Mouse (Mus musculus): ENCODE results near the gene Spaca9. TPM values are rescaled to one million over a fixed set of nuclear protein-coding genes. Genes with fewer than 3 reads are reported as not detected.

Gene Spaca9
- polyA plus RNA-seq, 1 experiment from 2014 or later, result 2.7 TPM

DNA sequence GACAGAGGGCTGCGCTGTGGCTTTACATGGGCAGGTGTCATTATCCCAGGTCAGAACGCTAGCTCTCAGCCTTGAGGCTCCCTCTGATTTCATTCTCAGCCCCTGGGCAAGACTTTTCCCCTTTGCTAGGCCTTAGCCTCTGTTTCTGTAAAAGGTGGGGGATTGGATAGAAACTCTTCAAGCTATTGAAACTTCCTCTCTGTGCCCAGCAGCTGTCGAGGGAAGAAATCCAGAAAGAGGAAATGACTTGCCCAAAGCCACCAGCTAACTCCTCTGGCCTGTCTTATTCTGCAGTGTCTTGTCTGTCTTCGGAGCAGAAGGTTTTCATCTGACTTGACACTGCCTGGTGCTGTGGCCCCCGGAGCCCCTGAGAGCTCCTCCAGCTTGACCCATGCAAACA, 961 bp downstream of the Spaca9 start:
- no peak for ATAC-seq (ENCODE audit: insufficient number of reproducible peaks, insufficient read depth, low FRiP score, low read depth)
- Histone ChIP-seq H3K27me3 (ENCODE audit: control insufficient read depth, insufficient read depth, low read length) (no peaks in the 10 kb centered on the region), H3K4me3 (ENCODE audit: control insufficient read depth in 1 of 2, insufficient read depth in 1 of 2, low read depth in 1 of 2, low read length in 2 of 2) (no peak overlapping the region), H3K4me2 (ENCODE audit: low read length) (no peak overlapping the region), H3K9me3 (ENCODE audit: control insufficient read depth, low read length) (no peaks in the 10 kb centered on the region), H3K4me1 (ENCODE audit: control insufficient read depth in 2 of 2, insufficient read depth in 2 of 2, low read length in 2 of 2) (peaks cover 4 to 9% of the 10 kb centered on the region in 2 experiments; a peak in 2 of 4 replicates), H3K9ac (ENCODE audit: low read length) (no peak overlapping the region), H3K36me3 (ENCODE audit: control insufficient read depth, insufficient read depth, low read length) (no peaks in the 10 kb centered on the region), H3K27ac (replicated peaks in 1 of 2; ENCODE audit: control insufficient read depth in 1 of 2, insufficient read depth in 1 of 2, low read depth in 2 of 2, low read length in 2 of 2) (no peak overlapping the region)
- WGBS, result 64% methylated on average over 5 of the region's 5 CpGs

DNA sequence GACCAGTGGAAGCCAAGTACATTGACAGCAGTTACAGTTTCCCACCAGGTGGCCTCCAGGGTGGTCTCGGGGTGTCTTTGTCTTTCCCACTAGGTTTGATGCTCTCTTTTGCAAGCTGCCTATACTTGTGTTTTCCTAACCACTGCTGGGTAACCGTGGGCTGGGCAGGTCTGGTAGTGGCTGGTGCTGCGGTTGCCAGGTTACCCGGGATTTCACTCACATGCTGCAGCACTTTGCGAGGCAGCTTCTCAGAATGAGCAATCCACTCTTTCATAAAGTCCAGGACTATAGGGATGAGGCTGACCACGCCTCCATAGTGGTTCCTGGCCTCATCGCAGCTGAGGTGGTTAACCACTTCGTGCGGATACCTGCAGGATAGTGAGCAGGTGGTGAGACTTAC, 6.8 kb downstream of the Spaca9 start:
- Histone ChIP-seq H3K27ac (replicated peaks in 1 of 2; ENCODE audit: control insufficient read depth in 1 of 2, insufficient read depth in 1 of 2, low read depth in 2 of 2, low read length in 2 of 2) (no peak overlapping the region), H3K4me1 (ENCODE audit: control insufficient read depth in 2 of 2, insufficient read depth in 2 of 2, low read length in 2 of 2) (no peaks in the 10 kb centered on the region), H3K27me3 (ENCODE audit: control insufficient read depth, insufficient read depth, low read length) (no peaks in the 10 kb centered on the region), H3K9ac (ENCODE audit: low read length) (no peak overlapping the region), H3K4me3 (ENCODE audit: control insufficient read depth in 1 of 2, insufficient read depth in 1 of 2, low read depth in 1 of 2, low read length in 2 of 2) (no peak overlapping the region), H3K4me2 (ENCODE audit: low read length) (no peak overlapping the region), H3K9me3 (ENCODE audit: control insufficient read depth, low read length) (no peaks in the 10 kb centered on the region), H3K36me3 (ENCODE audit: control insufficient read depth, insufficient read depth, low read length) (peaks cover 11% of the 10 kb centered on the region)
- ATAC-seq (ENCODE audit: insufficient number of reproducible peaks, insufficient read depth, low FRiP score, low read depth), result no peak
- WGBS, result 75% methylated on average over 9 of the region's 9 CpGs

DNA sequence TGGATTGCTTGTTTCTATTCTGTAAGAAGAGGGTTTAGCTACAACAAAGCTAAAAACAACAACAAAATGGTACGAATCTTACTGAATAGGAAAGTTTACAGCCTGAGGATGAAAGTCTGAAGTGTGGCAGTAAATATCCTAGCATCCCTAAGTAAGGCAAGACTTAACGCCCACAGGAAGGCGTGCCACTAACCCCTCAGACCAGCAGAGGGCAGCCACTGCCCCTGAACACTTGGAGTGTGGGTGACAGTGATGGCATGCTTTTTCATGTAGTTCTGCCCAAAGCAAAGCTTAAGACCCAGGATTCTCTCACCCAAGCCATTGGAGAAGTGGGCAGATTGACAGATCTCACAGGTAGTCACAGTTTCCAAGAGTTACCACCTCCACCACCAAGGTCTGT, 11.1 kb downstream of the Spaca9 start:
- H3K9me3 ChIP-seq (ENCODE audit: control insufficient read depth, low read length), result no peaks in the 10 kb centered on the region
- H3K4me1 ChIP-seq (ENCODE audit: control insufficient read depth in 2 of 2, insufficient read depth in 2 of 2, low read length in 2 of 2), result no peaks in the 10 kb centered on the region
- no peak overlapping the region for H3K4me2 ChIP-seq (ENCODE audit: low read length)
- no peak overlapping the region for H3K9ac ChIP-seq (ENCODE audit: low read length)
- no peak overlapping the region for H3K4me3 ChIP-seq (ENCODE audit: control insufficient read depth in 1 of 2, insufficient read depth in 1 of 2, low read depth in 1 of 2, low read length in 2 of 2)
- H3K27me3 ChIP-seq (ENCODE audit: control insufficient read depth, insufficient read depth, low read length), result no peaks in the 10 kb centered on the region
- H3K36me3 ChIP-seq (ENCODE audit: control insufficient read depth, insufficient read depth, low read length), result peaks cover 54% of the 10 kb centered on the region
- H3K27ac ChIP-seq (replicated peaks in 1 of 2; ENCODE audit: control insufficient read depth in 1 of 2, insufficient read depth in 1 of 2, low read depth in 2 of 2, low read length in 2 of 2), result no peak overlapping the region
- 0 out of 2 replicates have a peak, but pooled peaks have one; percentile 26 for ATAC-seq (ENCODE audit: insufficient number of reproducible peaks, insufficient read depth, low FRiP score, low read depth)
- 46% methylated on average over 3 of the region's 3 CpGs for WGBS

DNA sequence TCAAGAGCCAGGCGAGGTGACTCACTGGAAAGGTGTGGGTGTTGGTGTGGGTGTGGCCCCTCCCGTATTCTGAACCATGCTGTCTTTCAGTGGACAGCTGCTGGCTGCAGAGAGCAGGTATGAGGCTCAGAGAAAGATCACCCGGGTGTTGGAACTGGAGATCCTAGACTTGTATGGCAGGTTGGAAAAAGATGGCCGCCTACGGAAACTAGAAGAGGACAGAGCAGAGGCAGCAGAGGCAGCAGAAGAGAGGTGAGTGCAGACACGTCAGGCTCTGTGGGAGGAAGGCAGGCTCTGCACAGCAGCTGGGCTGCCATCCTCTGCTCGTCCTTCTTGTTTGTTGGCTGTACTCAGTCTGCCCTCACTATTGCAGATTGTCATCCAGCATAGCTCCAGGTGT, 13.6 kb downstream of the Spaca9 start:
- H3K36me3 ChIP-seq (ENCODE audit: control insufficient read depth, insufficient read depth, low read length), result peaks cover 76% of the 10 kb centered on the region
- no peaks in the 10 kb centered on the region for H3K9me3 ChIP-seq (ENCODE audit: control insufficient read depth, low read length)
- no peak overlapping the region for H3K9ac ChIP-seq (ENCODE audit: low read length)
- H3K27me3 ChIP-seq (ENCODE audit: control insufficient read depth, insufficient read depth, low read length), result no peaks in the 10 kb centered on the region
- H3K4me1 ChIP-seq (ENCODE audit: control insufficient read depth in 2 of 2, insufficient read depth in 2 of 2, low read length in 2 of 2), result no peaks in the 10 kb centered on the region
- WGBS, result 84% methylated on average over 7 of the region's 7 CpGs
- ATAC-seq (ENCODE audit: insufficient number of reproducible peaks, insufficient read depth, low FRiP score, low read depth), result no peak
- H3K4me2 ChIP-seq (ENCODE audit: low read length), result no peak overlapping the region
- H3K4me3 ChIP-seq (ENCODE audit: control insufficient read depth in 1 of 2, insufficient read depth in 1 of 2, low read depth in 1 of 2, low read length in 2 of 2), result no peak overlapping the region
- H3K27ac ChIP-seq (replicated peaks in 1 of 2; ENCODE audit: control insufficient read depth in 1 of 2, insufficient read depth in 1 of 2, low read depth in 2 of 2, low read length in 2 of 2), result no peak overlapping the region

DNA sequence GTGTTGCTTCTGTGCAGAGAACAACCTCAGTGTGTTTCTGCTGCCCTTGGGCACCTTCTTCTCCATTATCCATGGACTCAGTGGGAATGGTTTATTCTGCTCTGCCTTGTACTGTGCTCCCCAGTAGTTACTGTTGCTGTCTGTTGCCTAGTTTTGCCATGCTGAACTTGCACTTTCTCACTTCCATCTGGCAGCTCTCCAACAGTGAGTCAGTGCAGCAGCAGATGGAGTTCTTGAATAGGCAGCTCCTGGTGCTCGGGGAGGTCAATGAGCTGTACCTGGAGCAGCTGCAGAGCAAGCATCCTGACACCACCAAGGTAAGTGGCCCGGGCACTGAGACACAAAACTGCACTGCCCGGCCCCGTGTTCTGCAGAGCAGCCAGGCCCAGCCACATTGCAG, 17.8 kb downstream of the Spaca9 start:
- ATAC-seq (ENCODE audit: insufficient number of reproducible peaks, insufficient read depth, low FRiP score, low read depth), result no peak; the same call in 1 of the 2 replicates
- H3K27me3 ChIP-seq (ENCODE audit: control insufficient read depth, insufficient read depth, low read length), result no peaks in the 10 kb centered on the region
- no peaks in the 10 kb centered on the region for H3K9me3 ChIP-seq (ENCODE audit: control insufficient read depth, low read length)
- H3K36me3 ChIP-seq (ENCODE audit: control insufficient read depth, insufficient read depth, low read length), result peaks cover 95% of the 10 kb centered on the region
- WGBS, result 74% methylated on average over 4 of the region's 4 CpGs
- H3K4me2 ChIP-seq (ENCODE audit: low read length), result no peak overlapping the region
- H3K4me3 ChIP-seq (ENCODE audit: control insufficient read depth in 1 of 2, insufficient read depth in 1 of 2, low read depth in 1 of 2, low read length in 2 of 2), result no peak overlapping the region
- H3K4me1 ChIP-seq (ENCODE audit: control insufficient read depth in 2 of 2, insufficient read depth in 2 of 2, low read length in 2 of 2), result no peaks in the 10 kb centered on the region
- no peak overlapping the region for H3K9ac ChIP-seq (ENCODE audit: low read length)
- no peak overlapping the region for H3K27ac ChIP-seq (replicated peaks in 1 of 2; ENCODE audit: control insufficient read depth in 1 of 2, insufficient read depth in 1 of 2, low read depth in 2 of 2, low read length in 2 of 2)

DNA sequence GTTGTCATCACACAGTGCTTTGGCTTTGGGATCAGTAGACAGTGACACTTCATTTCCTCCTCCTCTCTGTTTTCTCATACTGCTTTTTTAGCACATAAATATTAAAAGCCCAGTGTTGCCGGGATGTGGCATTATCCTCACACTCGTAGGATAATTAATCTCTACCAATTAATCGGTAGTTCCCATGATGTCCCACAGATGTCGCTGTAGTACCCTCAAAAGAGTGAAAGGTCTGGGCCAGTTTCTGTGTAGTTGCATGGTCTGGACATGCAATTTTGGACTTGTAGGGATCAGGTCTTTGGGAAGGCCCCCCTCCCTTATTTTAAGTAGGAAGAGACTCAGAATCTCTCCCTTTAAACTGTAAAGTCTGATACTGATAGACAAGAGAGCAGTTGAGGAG, 18.8 kb downstream of the Spaca9 start:
- no peak overlapping the region for H3K4me2 ChIP-seq (ENCODE audit: low read length)
- WGBS, result 42% methylated on average over 4 of the region's 4 CpGs
- ATAC-seq (ENCODE audit: insufficient number of reproducible peaks, insufficient read depth, low FRiP score, low read depth), result no peak
- no peaks in the 10 kb centered on the region for H3K27me3 ChIP-seq (ENCODE audit: control insufficient read depth, insufficient read depth, low read length)
- no peak overlapping the region for H3K4me3 ChIP-seq (ENCODE audit: control insufficient read depth in 1 of 2, insufficient read depth in 1 of 2, low read depth in 1 of 2, low read length in 2 of 2)
- no peaks in the 10 kb centered on the region for H3K4me1 ChIP-seq (ENCODE audit: control insufficient read depth in 2 of 2, insufficient read depth in 2 of 2, low read length in 2 of 2)
- no peak overlapping the region for H3K27ac ChIP-seq (replicated peaks in 1 of 2; ENCODE audit: control insufficient read depth in 1 of 2, insufficient read depth in 1 of 2, low read depth in 2 of 2, low read length in 2 of 2)
- peaks cover 95% of the 10 kb centered on the region for H3K36me3 ChIP-seq (ENCODE audit: control insufficient read depth, insufficient read depth, low read length)
- no peaks in the 10 kb centered on the region for H3K9me3 ChIP-seq (ENCODE audit: control insufficient read depth, low read length)
- H3K9ac ChIP-seq (ENCODE audit: low read length), result no peak overlapping the region

DNA sequence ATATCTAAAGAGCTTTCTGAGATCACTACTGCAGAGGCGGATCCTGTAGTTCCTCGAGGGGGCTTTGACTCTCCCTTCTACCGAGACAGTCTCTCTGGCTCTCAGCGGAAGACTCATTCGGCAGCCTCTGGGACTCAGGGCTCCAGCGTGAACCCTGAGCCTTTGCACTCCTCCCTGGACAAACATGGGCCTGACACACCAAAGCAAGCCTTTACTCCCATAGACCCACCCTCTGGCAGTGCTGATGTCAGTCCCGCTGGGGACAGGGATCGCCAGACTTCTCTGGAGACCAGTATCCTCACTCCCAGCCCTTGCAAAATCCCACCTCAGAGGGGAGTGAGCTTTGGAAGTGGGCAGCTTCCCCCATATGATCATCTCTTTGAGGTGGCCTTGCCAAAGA, 23.5 kb downstream of the Spaca9 start:
- peaks cover 93% of the 10 kb centered on the region for H3K36me3 ChIP-seq (ENCODE audit: control insufficient read depth, insufficient read depth, low read length)
- 87% methylated on average over 8 of the region's 8 CpGs for whole genome bisulfite sequencing
- H3K9ac ChIP-seq (ENCODE audit: low read length), result no peak overlapping the region
- H3K4me1 ChIP-seq (ENCODE audit: control insufficient read depth in 2 of 2, insufficient read depth in 2 of 2, low read length in 2 of 2), result no peaks in the 10 kb centered on the region
- no peak overlapping the region for H3K27ac ChIP-seq (replicated peaks in 1 of 2; ENCODE audit: control insufficient read depth in 1 of 2, insufficient read depth in 1 of 2, low read depth in 2 of 2, low read length in 2 of 2)
- H3K27me3 ChIP-seq (ENCODE audit: control insufficient read depth, insufficient read depth, low read length), result no peaks in the 10 kb centered on the region
- H3K4me3 ChIP-seq (ENCODE audit: control insufficient read depth in 1 of 2, insufficient read depth in 1 of 2, low read depth in 1 of 2, low read length in 2 of 2), result no peak overlapping the region
- H3K9me3 ChIP-seq (ENCODE audit: control insufficient read depth, low read length), result no peaks in the 10 kb centered on the region
- no peak overlapping the region for H3K4me2 ChIP-seq (ENCODE audit: low read length)
- ATAC-seq (ENCODE audit: insufficient number of reproducible peaks, insufficient read depth, low FRiP score, low read depth), result no peak

DNA sequence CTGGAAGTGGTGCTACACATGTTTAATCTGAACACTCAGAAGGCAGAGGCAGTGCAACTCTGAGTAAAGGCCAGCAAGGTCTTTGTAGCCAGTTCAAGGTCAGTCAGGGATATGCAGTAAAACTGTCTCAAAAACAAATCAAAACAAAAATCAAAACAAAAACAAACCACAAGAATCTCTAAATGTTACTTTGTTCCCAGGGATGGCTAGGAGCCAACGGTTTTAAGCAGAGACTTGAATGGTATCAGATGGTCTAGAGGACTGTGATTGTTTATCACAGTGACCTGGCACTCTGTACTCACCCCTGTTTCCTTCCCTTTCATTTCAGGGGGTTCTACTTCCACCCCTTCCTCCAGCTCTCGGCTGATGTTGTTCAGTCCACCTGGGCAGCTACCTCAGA, 28.1 kb downstream of the Spaca9 start:
- no peaks in the 10 kb centered on the region for H3K4me1 ChIP-seq (ENCODE audit: control insufficient read depth in 2 of 2, insufficient read depth in 2 of 2, low read length in 2 of 2)
- no peak overlapping the region for H3K4me2 ChIP-seq (ENCODE audit: low read length)
- ATAC-seq (ENCODE audit: insufficient number of reproducible peaks, insufficient read depth, low FRiP score, low read depth), result no peak
- no peak overlapping the region for H3K4me3 ChIP-seq (ENCODE audit: control insufficient read depth in 1 of 2, insufficient read depth in 1 of 2, low read depth in 1 of 2, low read length in 2 of 2)
- H3K27ac ChIP-seq (replicated peaks in 1 of 2; ENCODE audit: control insufficient read depth in 1 of 2, insufficient read depth in 1 of 2, low read depth in 2 of 2, low read length in 2 of 2), result no peak overlapping the region
- 81% methylated on average over 2 of the region's 2 CpGs for WGBS
- no peaks in the 10 kb centered on the region for H3K27me3 ChIP-seq (ENCODE audit: control insufficient read depth, insufficient read depth, low read length)
- H3K9me3 ChIP-seq (ENCODE audit: control insufficient read depth, low read length), result no peaks in the 10 kb centered on the region
- peaks cover 97% of the 10 kb centered on the region for H3K36me3 ChIP-seq (ENCODE audit: control insufficient read depth, insufficient read depth, low read length)
- no peak overlapping the region for H3K9ac ChIP-seq (ENCODE audit: low read length)

Measured in heart, embryonic 14.5 days (tissue).